Comparison of ENCODE assay signal across 10 mouse cellular contexts in the genomic region with DNA sequence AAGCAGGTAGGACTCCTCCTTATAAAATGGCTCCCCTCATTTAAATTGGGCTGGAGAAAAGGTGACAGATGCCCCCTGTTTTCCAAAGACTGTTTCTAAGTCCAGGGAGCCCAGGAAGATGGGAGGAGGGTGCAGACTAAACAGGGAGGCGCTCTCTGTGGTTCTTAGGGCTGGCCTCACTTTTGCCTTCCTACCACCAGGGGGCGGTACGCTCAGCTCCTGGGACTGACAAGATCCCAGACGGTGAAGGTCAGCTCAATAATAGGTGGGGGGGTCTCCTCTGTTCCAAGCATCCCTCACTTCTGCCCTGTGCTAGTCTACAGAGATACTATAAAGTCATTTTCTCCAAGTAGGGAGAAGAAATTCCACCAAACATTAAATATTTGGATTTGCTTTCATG. TPM values are rescaled to one million over a fixed set of nuclear protein-coding genes. Genes with fewer than 3 reads are reported as not detected.
DNase-seq lines count a peak whose midpoint lies in the region; ATAC-seq and TF ChIP-seq lines count a peak whose summit lies in the region.
"Had no signal": no experiment of that assay in that cellular context is flagged by ENCODE, and none has a peak within 500 bp of the region (broad histone marks: within the 10 kb centered on the region; RNA-seq: fewer than 3 reads in every experiment).

No protein-coding gene starts in this region.

- H3K27ac ChIP-seq in hindbrain, embryonic 14.5 days = no peak overlapping the region
- H3K27ac ChIP-seq in hindbrain, embryonic 16.5 days (ENCODE audit: low read depth, low read length) = no peak overlapping the region
- H3K27ac ChIP-seq in midbrain, embryonic 12.5 days (replicated peaks) = no peak overlapping the region
- no peak overlapping the region for H3K27ac ChIP-seq in thymus, adult 2 months (ENCODE audit: control insufficient read depth, insufficient read depth, low read length)
- H3K27ac ChIP-seq: embryonic facial prominence, embryonic 15.5 days; lung, embryonic 15.5 days had no signal

- no peak overlapping the region for H3K4me3 ChIP-seq in hindbrain, embryonic 14.5 days (replicated peaks; ENCODE audit: low read length)
- H3K4me3 ChIP-seq in hindbrain, embryonic 16.5 days (ENCODE audit: low read length) = no peak overlapping the region
- H3K4me3 ChIP-seq in midbrain, embryonic 12.5 days = no peak overlapping the region
- H3K4me3 ChIP-seq in thymus, adult 2 months (ENCODE audit: control insufficient read depth, insufficient read depth, low read length) = no peak overlapping the region
- H3K4me3 ChIP-seq: embryonic facial prominence, embryonic 15.5 days; lung, embryonic 15.5 days had no signal

- no peaks in the 10 kb centered on the region for H3K4me1 ChIP-seq in hindbrain, embryonic 14.5 days (replicated peaks; ENCODE audit: control insufficient read depth, insufficient read depth, low read length)
- no peaks in the 10 kb centered on the region for H3K4me1 ChIP-seq in hindbrain, embryonic 16.5 days (ENCODE audit: control insufficient read depth, insufficient read depth, low read depth, low read length)
- 0 out of 2 replicates have a peak, but pooled peaks cover 3% of the 10 kb centered on the region for H3K4me1 ChIP-seq in midbrain, embryonic 12.5 days
- H3K4me1 ChIP-seq in thymus, adult 2 months (replicated peaks; ENCODE audit: control insufficient read depth, insufficient read depth, low read length) = no peaks in the 10 kb centered on the region
- H3K4me1 ChIP-seq: lung, embryonic 15.5 days had no signal

- H3K27me3 ChIP-seq in hindbrain, embryonic 14.5 days (ENCODE audit: control insufficient read depth, insufficient read depth, low read length) = peaks cover 7% of the 10 kb centered on the region
- peaks cover 3% of the 10 kb centered on the region for H3K27me3 ChIP-seq in hindbrain, embryonic 16.5 days (replicated peaks; ENCODE audit: control insufficient read depth, insufficient read depth, low read length)
- H3K27me3 ChIP-seq in midbrain, embryonic 12.5 days = peaks cover 29% of the 10 kb centered on the region
- no peaks in the 10 kb centered on the region for H3K27me3 ChIP-seq in thymus, adult 2 months (ENCODE audit: control insufficient read depth, insufficient read depth, low read length)

- ATAC-seq in hindbrain, embryonic 14.5 days (ENCODE audit: low FRiP score) = no peak
- ATAC-seq in hindbrain, embryonic 16.5 days = no peak
- peak; percentile 34; the same call in 1 of the 2 replicates for ATAC-seq in midbrain, embryonic 12.5 days (ENCODE audit: low FRiP score, low read depth)

- no peak overlapping the region for H3K4me2 ChIP-seq in hindbrain, embryonic 14.5 days (replicated peaks)
- no peak overlapping the region for H3K4me2 ChIP-seq in hindbrain, embryonic 16.5 days (ENCODE audit: low read length)
- no peak overlapping the region for H3K4me2 ChIP-seq in midbrain, embryonic 12.5 days (replicated peaks)
- H3K4me2 ChIP-seq: embryonic facial prominence, embryonic 15.5 days; lung, embryonic 15.5 days had no signal

- 4% methylated on average over 4 of the region's 4 CpGs for WGBS in hindbrain, embryonic 14.5 days
- 8% methylated on average over 4 of the region's 4 CpGs for WGBS in hindbrain, embryonic 16.5 days
- WGBS in midbrain, embryonic 12.5 days = 6% methylated on average over 4 of the region's 4 CpGs
- 13% methylated on average over 4 of the region's 4 CpGs for WGBS in thymus, adult 2 months

- peak; percentile 63 for DNase-seq in hindbrain, embryonic 14.5 days (ENCODE audit: low spot score)
- peak; percentile 25 to 50 for DNase-seq in CD8-positive naive resting alpha-beta T cell, adult 2 months (ENCODE audit: low read depth in 2 of 2, low spot score in 2 of 2)
- peak; percentile 30 to 40 for DNase-seq in adrenal gland, postnatal 4 days (ENCODE audit: low spot score in 2 of 2)
- DNase-seq in fibroblast of lung, adult 2 months (ENCODE audit: low read depth) = peak; percentile 11
- DNase-seq in kidney, postnatal 36 days = peak; percentile 45 to 81
- DNase-seq in thymus, adult 2 months = peak; percentile 55

- peak; percentile 85; the same call in 1 of the 2 replicates for TF ChIP-seq CTCF in thymus, adult 2 months (IDR thresholded peaks at IDR 0.05; ENCODE audit: borderline replicate concordance, control insufficient read depth, extremely low read depth, insufficient read depth, low read length, poor library complexity)

- H3K36me3 ChIP-seq in hindbrain, embryonic 14.5 days (replicated peaks; ENCODE audit: control insufficient read depth, insufficient read depth) = peaks cover 2% of the 10 kb centered on the region; the same call in 1 of the 2 replicates
- no peaks in the 10 kb centered on the region for H3K36me3 ChIP-seq in hindbrain, embryonic 16.5 days (ENCODE audit: control insufficient read depth, insufficient read depth, low read length)
- no peaks in the 10 kb centered on the region for H3K36me3 ChIP-seq in midbrain, embryonic 12.5 days
- H3K36me3 ChIP-seq in thymus, adult 2 months (ENCODE audit: control insufficient read depth, insufficient read depth, low read length) = no peaks in the 10 kb centered on the region
- H3K36me3 ChIP-seq: lung, embryonic 15.5 days had no signal

- no peaks in the 10 kb centered on the region for H3K9me3 ChIP-seq in hindbrain, embryonic 14.5 days (ENCODE audit: control insufficient read depth, low read length)
- H3K9me3 ChIP-seq in hindbrain, embryonic 16.5 days (ENCODE audit: control insufficient read depth, low read length) = no peaks in the 10 kb centered on the region
- H3K9me3 ChIP-seq in midbrain, embryonic 12.5 days = no peaks in the 10 kb centered on the region
- H3K9me3 ChIP-seq: embryonic facial prominence, embryonic 15.5 days; lung, embryonic 15.5 days had no signal

- TF ChIP-seq POLR2A in thymus, adult 2 months (IDR thresholded peaks at IDR 0.05; ENCODE audit: control insufficient read depth, extremely low read depth, insufficient read depth, low read length, poor library complexity) = no peak

- no peak overlapping the region for H3K9ac ChIP-seq in hindbrain, embryonic 14.5 days
- H3K9ac ChIP-seq in hindbrain, embryonic 16.5 days (ENCODE audit: low read depth, low read length) = no peak overlapping the region
- H3K9ac ChIP-seq in midbrain, embryonic 12.5 days (replicated peaks) = no peak overlapping the region
- H3K9ac ChIP-seq: embryonic facial prominence, embryonic 15.5 days; lung, embryonic 15.5 days had no signal

RNA-seq across cellular contexts. Expression of a gene that starts 10.5 kb away (rescaled TPM):
- polyA plus RNA-seq in hindbrain, embryonic 14.5 days (2014; fragmentation: Nextera tagmentation; extraction: Ambion mirVana) = 0.12 TPM in 1 of 2 replicates, not detected in the other
- polyA plus RNA-seq in hindbrain, embryonic 16.5 days (2015; fragmentation: Nextera tagmentation; extraction: Ambion mirVana) = 0.29 and 0.40 TPM in 2 replicates
- not detected for total RNA-seq in adrenal gland, postnatal 4 days (2021)
- 3.3 and 4.5 TPM in 2 replicates for polyA plus RNA-seq in midbrain, embryonic 12.5 days (2016; fragmentation: Nextera tagmentation; extraction: Ambion mirVana)
- 0.20 and 0.27 TPM in 2 replicates for polyA plus RNA-seq in thymus, adult 2 months (2012; rRNA removed)

RNA-seq across cellular contexts. Expression of a gene that starts 25.8 kb away (rescaled TPM):
- not detected in 2 replicates for polyA plus RNA-seq in hindbrain, embryonic 14.5 days (2014; fragmentation: Nextera tagmentation; extraction: Ambion mirVana)
- not detected in 2 replicates for polyA plus RNA-seq in hindbrain, embryonic 16.5 days (2015; fragmentation: Nextera tagmentation; extraction: Ambion mirVana)
- not detected for total RNA-seq in adrenal gland, postnatal 4 days (2021)
- polyA plus RNA-seq in midbrain, embryonic 12.5 days (2016; fragmentation: Nextera tagmentation; extraction: Ambion mirVana) = not detected in 2 replicates
- polyA plus RNA-seq in thymus, adult 2 months (2012; rRNA removed) = not detected in 2 replicates
- polyA plus RNA-seq: embryonic facial prominence, embryonic 15.5 days; lung, embryonic 15.5 days had no signal

RNA-seq across cellular contexts. Expression of a gene that starts 26.2 kb away (rescaled TPM):
- 158 and 170 TPM in 2 replicates for polyA plus RNA-seq in hindbrain, embryonic 14.5 days (2014; fragmentation: Nextera tagmentation; extraction: Ambion mirVana)
- polyA plus RNA-seq in hindbrain, embryonic 16.5 days (2015; fragmentation: Nextera tagmentation; extraction: Ambion mirVana) = 131 and 139 TPM in 2 replicates
- total RNA-seq in adrenal gland, postnatal 4 days (2021) = 10 to 100 TPM; 35.8 to 40.4 TPM
- polyA plus RNA-seq in midbrain, embryonic 12.5 days (2016; fragmentation: Nextera tagmentation; extraction: Ambion mirVana) = 123 and 127 TPM in 2 replicates
- 75.7 and 86.7 TPM in 2 replicates for polyA plus RNA-seq in thymus, adult 2 months (2012; rRNA removed)

RNA-seq across cellular contexts. Expression of a gene that starts 50.4 kb away (rescaled TPM):
- polyA plus RNA-seq in hindbrain, embryonic 14.5 days (2014; fragmentation: Nextera tagmentation; extraction: Ambion mirVana) = not detected in 2 replicates
- not detected in 2 replicates for polyA plus RNA-seq in hindbrain, embryonic 16.5 days (2015; fragmentation: Nextera tagmentation; extraction: Ambion mirVana)
- under 1 TPM in 1 of 2 experiments, not detected in 1; 0.22 TPM for total RNA-seq in adrenal gland, postnatal 4 days (2021)
- polyA plus RNA-seq in midbrain, embryonic 12.5 days (2016; fragmentation: Nextera tagmentation; extraction: Ambion mirVana) = not detected in 2 replicates
- polyA plus RNA-seq in thymus, adult 2 months (2012; rRNA removed) = 0.07 and 0.09 TPM in 2 replicates
- polyA plus RNA-seq: embryonic facial prominence, embryonic 15.5 days; lung, embryonic 15.5 days had no signal

Comparison
In these comparisons a context has a peak if more than half of its experiments do, and no peak if none do; other contexts are left out.
1. DNase-seq: peak in every context shown above with its lines; median percentile 63 in hindbrain, embryonic 14.5 days; 63 in kidney, postnatal 36 days; 55 in thymus, adult 2 months; 38 in CD8-positive naive resting alpha-beta T cell, adult 2 months; 35 in adrenal gland, postnatal 4 days; 11 in fibroblast of lung, adult 2 months.